In the genomic region with DNA sequence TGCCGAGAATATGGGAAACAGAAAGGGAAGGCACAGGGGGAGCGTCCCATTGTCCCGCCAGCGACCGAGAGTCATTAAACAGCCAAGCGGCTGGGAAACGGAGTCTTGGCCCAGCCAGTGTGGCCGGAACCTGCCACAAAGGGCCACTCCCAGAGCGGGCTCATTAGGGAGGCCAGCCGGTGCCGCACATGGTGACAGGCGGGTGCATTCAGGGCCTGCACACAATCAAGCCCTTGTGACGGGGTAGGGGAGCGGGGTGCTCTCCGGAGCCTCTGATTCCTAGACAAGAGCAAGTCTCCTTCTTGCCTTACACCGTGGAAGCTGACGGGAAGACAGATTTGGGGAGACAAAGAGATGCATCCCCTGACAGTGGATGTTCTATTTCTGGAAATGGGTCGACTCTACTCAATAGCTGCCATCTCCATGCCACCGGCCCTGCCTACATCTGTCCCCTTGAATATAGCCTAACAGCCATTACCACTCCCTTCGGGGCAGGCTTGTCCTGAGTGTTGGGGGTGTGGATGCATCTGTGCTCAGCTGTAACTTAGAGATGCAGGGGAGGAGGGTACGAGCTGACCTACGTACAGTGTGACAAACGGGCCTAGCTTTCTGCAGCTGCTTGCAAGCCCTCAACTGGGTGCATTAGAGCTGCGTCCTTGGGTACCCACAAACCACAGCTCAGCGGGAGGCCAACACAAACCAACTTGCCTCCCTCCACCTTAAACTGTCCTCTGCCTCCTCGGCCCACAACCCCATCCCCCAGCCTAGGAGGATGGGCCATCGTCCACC, we compare ENCODE assay signal across 8 mouse cellular contexts. TPM values are rescaled to one million over a fixed set of nuclear protein-coding genes. Genes with fewer than 3 reads are reported as not detected.
DNase-seq lines count a peak whose midpoint lies in the region; ATAC-seq and TF ChIP-seq lines count a peak whose summit lies in the region.

No protein-coding gene starts in this region.

- ATAC-seq in embryonic facial prominence, embryonic 13.5 days (ENCODE audit: insufficient number of reproducible peaks, insufficient read depth, low FRiP score, low TSS enrichment, low read depth) = 0 out of 2 replicates have a peak, but pooled peaks have one; percentile 26
- no peak for ATAC-seq in liver, embryonic 13.5 days (ENCODE audit: low read depth)
- ATAC-seq in neural tube, embryonic 15.5 days (ENCODE audit: low FRiP score) = peak; percentile 54
- ATAC-seq in monocyte, adult 5-6 weeks (replicated peaks; ENCODE audit: insufficient number of reproducible peaks, low FRiP score, low TSS enrichment, poor library complexity, severe bottlenecking) = no peak

- 0 out of 2 replicates have a peak, but pooled peaks cover 3% of the 10 kb centered on the region for H3K36me3 ChIP-seq in embryonic facial prominence, embryonic 13.5 days
- H3K36me3 ChIP-seq in liver, embryonic 13.5 days = no peaks in the 10 kb centered on the region
- no peaks in the 10 kb centered on the region for H3K36me3 ChIP-seq in neural tube, embryonic 15.5 days

- peak in 1 of 2 experiments; percentile 41 for DNase-seq in left cerebral cortex, adult 2 months (ENCODE audit: extremely low spot score in 1 of 2, low spot score in 2 of 2)
- DNase-seq in left cerebral cortex, adult 8-10 months (ENCODE audit: low spot score in 2 of 2) = no peak
- peak; percentile 57 for DNase-seq in heart, postnatal 4 days
- DNase-seq in liver, embryonic 13.5 days = no peak
- DNase-seq in thymus, postnatal 14 days = no peak

- peak overlapping the region; percentile 57; the same call in 1 of the 2 replicates for H3K27ac ChIP-seq in left cerebral cortex, adult 2 months
- H3K27ac ChIP-seq in embryonic facial prominence, embryonic 13.5 days = peak overlapping the region; percentile 39; the same call in 1 of the 2 replicates
- peak overlapping the region; percentile 34 for H3K27ac ChIP-seq in liver, embryonic 13.5 days
- H3K27ac ChIP-seq in neural tube, embryonic 15.5 days (replicated peaks) = peak overlapping the region; percentile 74

- H3K9me3 ChIP-seq in embryonic facial prominence, embryonic 13.5 days = no peaks in the 10 kb centered on the region
- no peaks in the 10 kb centered on the region for H3K9me3 ChIP-seq in liver, embryonic 13.5 days (replicated peaks)
- H3K9me3 ChIP-seq in neural tube, embryonic 15.5 days (replicated peaks) = no peaks in the 10 kb centered on the region

- intact Hi-C loops in left cerebral cortex, adult 2 months (cut with DNase I) = no loop called here

- peak overlapping the region; percentile 62 for H3K9ac ChIP-seq in embryonic facial prominence, embryonic 13.5 days
- no peak overlapping the region for H3K9ac ChIP-seq in liver, embryonic 13.5 days
- H3K9ac ChIP-seq in neural tube, embryonic 15.5 days (replicated peaks) = peak overlapping the region; percentile 42

- WGBS in embryonic facial prominence, embryonic 13.5 days = 21% methylated on average over 27 of the region's 27 CpGs
- 47% methylated on average over 27 of the region's 27 CpGs for WGBS in liver, embryonic 13.5 days (ENCODE audit: insufficient replicate concordance)
- 7% methylated on average over 27 of the region's 27 CpGs for WGBS in neural tube, embryonic 15.5 days

- H3K4me3 ChIP-seq in left cerebral cortex, adult 2 months = no peak overlapping the region
- 0 out of 2 replicates have a peak overlapping the region, but pooled peaks have one; percentile 1 for H3K4me3 ChIP-seq in embryonic facial prominence, embryonic 13.5 days
- no peak overlapping the region for H3K4me3 ChIP-seq in liver, embryonic 13.5 days (replicated peaks)
- peak overlapping the region; percentile 19 for H3K4me3 ChIP-seq in neural tube, embryonic 15.5 days (replicated peaks)

- peak overlapping the region; percentile 45 for H3K4me2 ChIP-seq in embryonic facial prominence, embryonic 13.5 days
- peak overlapping the region; percentile 17; the same call in 1 of the 2 replicates for H3K4me2 ChIP-seq in liver, embryonic 13.5 days
- H3K4me2 ChIP-seq in neural tube, embryonic 15.5 days = peak overlapping the region; percentile 58

- H3K27me3 ChIP-seq in embryonic facial prominence, embryonic 13.5 days = no peaks in the 10 kb centered on the region
- H3K27me3 ChIP-seq in liver, embryonic 13.5 days = no peaks in the 10 kb centered on the region
- H3K27me3 ChIP-seq in neural tube, embryonic 15.5 days (replicated peaks) = no peaks in the 10 kb centered on the region

- no peak for TF ChIP-seq CTCF in left cerebral cortex, adult 2 months (IDR thresholded peaks at IDR 0.05)

- peaks cover 70% of the 10 kb centered on the region for H3K4me1 ChIP-seq in embryonic facial prominence, embryonic 13.5 days
- peaks cover 84% of the 10 kb centered on the region for H3K4me1 ChIP-seq in liver, embryonic 13.5 days (replicated peaks)
- peaks cover 88% of the 10 kb centered on the region for H3K4me1 ChIP-seq in neural tube, embryonic 15.5 days

RNA-seq across cellular contexts. Expression of a gene that starts 9.2 kb away (rescaled TPM):
- total RNA-seq in left cerebral cortex, adult 2 months (2021) = 10 to 100 TPM; 73.7 to 79.3 TPM
- total RNA-seq in left cerebral cortex, adult 8-10 months (2022) = 10 to 100 TPM; 71.7 to 85.8 (median 80.1) TPM
- polyA plus RNA-seq in embryonic facial prominence, embryonic 13.5 days (2015; fragmentation: Nextera tagmentation; extraction: Ambion mirVana) = 6.3 and 6.6 TPM in 2 replicates
- total RNA-seq in heart, postnatal 4 days (2021) = 10 to 100 TPM; 35.2 to 37.2 TPM
- polyA plus RNA-seq in liver, embryonic 13.5 days (2015; fragmentation: Nextera tagmentation; extraction: Ambion mirVana) = 2.3 and 2.6 TPM in 2 replicates
- 10.5 and 11.9 TPM in 2 replicates for polyA plus RNA-seq in neural tube, embryonic 15.5 days (2015; fragmentation: Nextera tagmentation; extraction: Ambion mirVana)
- 0.32 to 1.4 TPM in 2 of 3 replicates, not detected in the other for total RNA-seq in monocyte, adult 5-6 weeks (2017)

RNA-seq across cellular contexts. Expression of a gene that starts 40.0 kb away (rescaled TPM):
- 1 to 10 TPM; 7.1 to 7.4 TPM for total RNA-seq in left cerebral cortex, adult 2 months (2021)
- total RNA-seq in left cerebral cortex, adult 8-10 months (2022) = 10 to 100 TPM in 3 of 4 experiments, 1 to 10 TPM in 1; 9.4 to 11.2 (median 10.7) TPM
- 0.44 and 0.69 TPM in 2 replicates for polyA plus RNA-seq in embryonic facial prominence, embryonic 13.5 days (2015; fragmentation: Nextera tagmentation; extraction: Ambion mirVana)
- total RNA-seq in heart, postnatal 4 days (2021) = 1 to 10 TPM; 2.5 to 2.8 TPM
- not detected in 2 replicates for polyA plus RNA-seq in liver, embryonic 13.5 days (2015; fragmentation: Nextera tagmentation; extraction: Ambion mirVana)
- polyA plus RNA-seq in neural tube, embryonic 15.5 days (2015; fragmentation: Nextera tagmentation; extraction: Ambion mirVana) = 2.7 and 3.2 TPM in 2 replicates
- not detected in 3 replicates for total RNA-seq in monocyte, adult 5-6 weeks (2017)

Comparison
In these comparisons a context has a peak if more than half of its experiments do, and no peak if none do; other contexts are left out.
1. H3K4me3 ChIP-seq: peak in embryonic facial prominence, embryonic 13.5 days (single experiment) and neural tube, embryonic 15.5 days (single experiment); none in left cerebral cortex, adult 2 months (single experiment) and liver, embryonic 13.5 days (single experiment).
2. ATAC-seq: peak in embryonic facial prominence, embryonic 13.5 days (single experiment) and neural tube, embryonic 15.5 days (single experiment); none in liver, embryonic 13.5 days (single experiment) and monocyte, adult 5-6 weeks (single experiment).
3. RNA of a gene that starts 9.2 kb away (total RNA-seq): 71.7 to 85.8 TPM in left cerebral cortex, adult 8-10 months, 73.7 to 79.3 TPM in left cerebral cortex, adult 2 months and 35.2 to 37.2 TPM in heart, postnatal 4 days; 0.32 to 1.4 TPM in monocyte, adult 5-6 weeks; every median in the first group is over 10 times any median in the second.
4. Peak in every context shown above with its lines, with median percentiles within 50 percentile points of each other: H3K27ac ChIP-seq and H3K4me2 ChIP-seq.